Mouse (Mus musculus) forebrain, embryonic 14.5 days (tissue): ENCODE measurements around the gene Pdlim1. TPM values are rescaled to one million over a fixed set of nuclear protein-coding genes. Genes with fewer than 3 reads are reported as not detected.
A peak's percentile ranks its signal among the peaks of the same experiment; 100 is the strongest.
"Not testable (repeated sequence)": the region's sequence is repeated elsewhere in the genome, so short reads cannot be mapped to it uniquely, and the experiment has no call there.

Source experiments
- ATAC-seq: fragments of 200-750 bp; cut with Nextera tagmentation; 2 replicates; pipeline ENCODE4 v1.8.0; 2017; ENCODE audit warnings: mild to moderate bottlenecking, moderate library complexity
- DNase-seq: peaks from one replicate; pipeline ENCODE4 v3.0.0-alpha.2; 2015; ENCODE audit warnings: low spot score
- H3K27ac ChIP-seq: fragments of 300-500 bp; sonication (generic); 2 replicates; pipeline ENCODE4 v1.5.1; 2014; ENCODE audit warnings: low read depth, mild to moderate bottlenecking, control low read depth, low read length, moderate library complexity
- H3K27me3 ChIP-seq: fragments of 300-500 bp; sonication (generic); replicated peaks from 2 replicates; pipeline ENCODE4 v1.6.1; 2014; ENCODE audit warnings: low read length, control low read depth, mixed read lengths; ENCODE audit not compliant: control insufficient read depth, insufficient read depth
- H3K36me3 ChIP-seq: fragments of 300-500 bp; sonication (generic); 2 replicates; pipeline ENCODE4 v1.6.1; 2014; ENCODE audit warnings: low read length, control low read depth; ENCODE audit not compliant: control insufficient read depth, insufficient read depth
- H3K4me1 ChIP-seq: fragments of 300-500 bp; sonication (generic); 2 replicates; pipeline ENCODE4 v1.6.1; 2014; ENCODE audit warnings: antibody characterized with exemption, low read length, control low read depth; ENCODE audit not compliant: control insufficient read depth, insufficient read depth
- H3K4me2 ChIP-seq: fragments of 300-500 bp; sonication (generic); 2 replicates; pipeline ENCODE4 v1.6.1; 2014; ENCODE audit warnings: mild to moderate bottlenecking, control low read depth, low read length
- H3K4me3 ChIP-seq: fragments of 300-500 bp; sonication (generic); 2 replicates; pipeline ENCODE4 v1.5.1; 2014; ENCODE audit warnings: low read depth, low read length, control low read depth
- H3K9ac ChIP-seq: fragments of 300-500 bp; sonication (generic); 2 replicates; pipeline ENCODE4 v1.6.1; 2014; ENCODE audit warnings: mild to moderate bottlenecking, low read length, control low read depth, moderate library complexity
- H3K9me3 ChIP-seq: fragments of 300-500 bp; sonication (generic); replicated peaks from 2 replicates; pipeline ENCODE4 v1.6.1; 2016; ENCODE audit warnings: low read length, control low read depth, mixed read lengths; ENCODE audit not compliant: control insufficient read depth
- WGBS: fragments of 180-500 bp; shearing (Covaris S2); extraction: QIAGEN DNeasy Blood & Tissue Kit; methylation state at CpG from one replicate; pipeline ENCODE4 v1.1.7; 2014; 5-methylcytosine and 5-hydroxymethylcytosine counted together
- polyA plus RNA-seq: library from polyadenylated mRNA; unstranded; fragments of >200 nt; fragmentation: Nextera tagmentation; extraction: Ambion mirVana; gene quantifications from 2 replicates; pipeline ENCODE4 v1.2.1, GENCODE M21; 2014

Pdlim1 gene
- polyA plus RNA-seq, 1 experiment from 2014 or later = 30.1 TPM

- DNase-seq (peak; percentile 86), ATAC-seq (peak; percentile 79)
- Histone ChIP-seq H3K27ac (no peak overlapping the region), H3K4me2 (no peak overlapping the region), H3K4me3 (no peak overlapping the region), H3K9me3 (no peaks in the 10 kb centered on the region), H3K36me3 (no peaks in the 10 kb centered on the region), H3K4me1 (no peaks in the 10 kb centered on the region), H3K9ac (no peak overlapping the region), H3K27me3 (no peaks in the 10 kb centered on the region)
- WGBS = 67% methylated on average over 5 of the region's 5 CpGs
Observed at GRCm38 (mm10) chr19:40225102-40225760, 46.4 kb downstream of the Pdlim1 start.

- WGBS = 91% methylated on average over 9 of the region's 9 CpGs
- not testable (repeated sequence) for H3K36me3 ChIP-seq, H3K4me1 ChIP-seq, H3K4me2 ChIP-seq, H3K9me3 ChIP-seq, H3K4me3 ChIP-seq, H3K27ac ChIP-seq, H3K9ac ChIP-seq, ATAC-seq, H3K27me3 ChIP-seq, DNase-seq
Observed at GRCm38 (mm10) chr19:40222307-40222706, 49.3 kb downstream of the Pdlim1 start.

DNA sequence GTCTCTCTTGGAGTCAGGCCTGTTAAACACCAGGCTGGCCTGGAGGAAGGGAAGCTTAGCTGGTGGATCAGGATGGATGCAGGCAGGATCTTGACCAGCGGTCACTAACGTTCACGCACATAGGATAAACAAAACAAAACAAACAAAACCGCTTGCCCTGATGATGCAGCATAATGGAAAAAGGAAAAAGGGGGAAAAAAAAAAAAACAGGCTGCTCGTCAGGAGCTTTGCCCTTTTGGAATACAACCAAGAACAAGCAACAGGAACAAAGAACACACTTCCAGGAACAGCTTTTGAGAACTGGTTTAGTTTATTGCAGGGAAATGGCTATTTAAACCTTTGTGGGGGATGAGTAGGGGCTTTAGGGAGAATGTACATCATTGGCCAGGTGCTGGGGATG is 50.8 kb downstream of the Pdlim1 start:
- H3K36me3 ChIP-seq = no peaks in the 10 kb centered on the region
- H3K27ac ChIP-seq = no peak overlapping the region
- H3K4me1 ChIP-seq = no peaks in the 10 kb centered on the region
- WGBS = 75% methylated on average over 5 of the region's 5 CpGs
- no peaks in the 10 kb centered on the region for H3K9me3 ChIP-seq
- no peak overlapping the region for H3K4me3 ChIP-seq
- H3K27me3 ChIP-seq = no peaks in the 10 kb centered on the region
- DNase-seq (no peak), ATAC-seq (no peak)
- no peak overlapping the region for H3K4me2 ChIP-seq
- H3K9ac ChIP-seq = no peak overlapping the region

DNA sequence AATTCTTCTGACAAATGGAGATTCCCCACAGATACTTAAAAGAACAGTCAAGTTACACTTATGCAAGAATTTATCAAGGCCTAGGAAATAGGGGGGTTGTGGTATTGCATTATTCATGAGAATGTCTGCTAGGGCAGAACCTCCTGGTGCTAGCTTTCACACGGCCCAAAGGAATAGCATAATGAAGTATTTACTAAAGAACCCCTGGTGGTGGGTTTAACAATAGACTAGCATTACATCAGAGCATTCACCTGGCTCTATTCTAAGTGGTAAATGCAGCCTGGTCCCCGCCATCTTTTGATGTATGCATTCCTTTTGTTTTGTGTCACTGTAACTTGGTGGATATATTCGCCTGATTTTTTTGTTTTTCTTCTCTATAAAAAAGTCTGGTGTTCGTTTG is 68.7 kb downstream of the Pdlim1 start:
- H3K4me2 ChIP-seq, H3K36me3 ChIP-seq, ATAC-seq, H3K27ac ChIP-seq, H3K4me3 ChIP-seq, H3K4me1 ChIP-seq, H3K9ac ChIP-seq, H3K9me3 ChIP-seq, H3K27me3 ChIP-seq: not testable (repeated sequence)
- WGBS = 12% methylated on average over 4 of the region's 4 CpGs
- DNase-seq = peak; percentile 5

DNA sequence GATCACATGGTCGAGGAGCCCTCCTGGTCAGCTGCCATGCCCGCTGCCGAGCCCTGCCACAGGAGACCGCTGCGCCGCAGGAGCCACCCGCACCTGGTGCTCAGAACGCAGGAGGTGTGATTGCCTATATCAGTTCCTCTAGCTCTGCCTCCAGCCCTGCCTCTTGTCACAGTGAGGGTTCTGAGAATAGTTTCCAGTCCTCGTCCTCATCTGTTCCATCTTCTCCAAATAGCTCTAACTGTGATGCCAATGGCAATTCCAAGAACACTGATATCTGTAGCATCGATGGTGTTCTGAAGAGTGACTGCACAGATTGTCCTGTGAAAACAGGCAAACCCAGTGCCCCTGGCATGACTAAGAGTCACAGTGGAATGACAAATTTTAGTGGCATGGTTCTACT is 81.0 kb downstream of the Pdlim1 start:
- Histone ChIP-seq H3K27ac (no peak overlapping the region), H3K36me3 (no peaks in the 10 kb centered on the region), H3K4me2 (no peak overlapping the region), H3K4me1 (no peaks in the 10 kb centered on the region), H3K27me3 (no peaks in the 10 kb centered on the region), H3K4me3 (no peak overlapping the region), H3K9me3 (no peaks in the 10 kb centered on the region), H3K9ac (no peak overlapping the region)
- DNase-seq = no peak
- 94% methylated on average over 10 of the region's 10 CpGs for WGBS
- no peak for ATAC-seq

DNA sequence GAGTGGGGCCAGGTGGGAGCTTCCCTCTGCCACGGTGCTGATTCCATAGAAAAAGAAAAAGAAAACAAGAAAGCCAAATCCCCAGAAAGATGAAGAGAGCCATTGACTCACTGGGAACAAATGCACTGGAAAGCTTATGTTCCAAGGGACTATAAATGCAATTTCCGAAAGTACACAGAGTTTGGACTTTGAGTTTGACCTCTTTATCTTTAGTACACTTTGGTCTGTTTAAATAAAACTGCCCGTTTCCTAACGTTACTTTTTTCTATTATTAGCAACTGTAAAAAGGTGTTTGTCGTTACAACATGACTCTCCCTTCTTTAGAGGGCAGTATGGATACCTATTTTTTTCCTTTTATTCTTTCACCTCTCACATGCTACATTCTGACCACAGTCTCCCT is 84.5 kb downstream of the Pdlim1 start, which contains the start of gene Cyp2c70:
Cyp2c70 (minus strand) TSS at position 174 of the 400 bp plus-strand sequence.
- 87% methylated on average over 5 of the region's 5 CpGs for WGBS
- no peak for DNase-seq
- Histone ChIP-seq H3K27me3 (no peaks in the 10 kb centered on the region), H3K4me2 (no peak within 1 kb of the TSS), H3K9me3 (no peaks in the 10 kb centered on the region), H3K9ac (no peak within 1 kb of the TSS), H3K4me3 (no peak within 1 kb of the TSS), H3K4me1 (no peaks in the 10 kb centered on the region), H3K36me3 (no peaks in the 10 kb centered on the region), H3K27ac (no peak within 1 kb of the TSS)
- no peak for ATAC-seq

GRCm38 (mm10) chr19:40183600-40183999 is 88.0 kb downstream of the Pdlim1 start:
- Histone ChIP-seq H3K27me3 (no peaks in the 10 kb centered on the region), H3K4me2 (no peak overlapping the region), H3K36me3 (no peaks in the 10 kb centered on the region), H3K4me1 (no peaks in the 10 kb centered on the region), H3K4me3 (no peak overlapping the region), H3K27ac (no peak overlapping the region), H3K9ac (no peak overlapping the region), H3K9me3 (no peaks in the 10 kb centered on the region)
- no peak for DNase-seq
- 96% methylated on average over 5 of the region's 5 CpGs for WGBS
- ATAC-seq = no peak

DNA sequence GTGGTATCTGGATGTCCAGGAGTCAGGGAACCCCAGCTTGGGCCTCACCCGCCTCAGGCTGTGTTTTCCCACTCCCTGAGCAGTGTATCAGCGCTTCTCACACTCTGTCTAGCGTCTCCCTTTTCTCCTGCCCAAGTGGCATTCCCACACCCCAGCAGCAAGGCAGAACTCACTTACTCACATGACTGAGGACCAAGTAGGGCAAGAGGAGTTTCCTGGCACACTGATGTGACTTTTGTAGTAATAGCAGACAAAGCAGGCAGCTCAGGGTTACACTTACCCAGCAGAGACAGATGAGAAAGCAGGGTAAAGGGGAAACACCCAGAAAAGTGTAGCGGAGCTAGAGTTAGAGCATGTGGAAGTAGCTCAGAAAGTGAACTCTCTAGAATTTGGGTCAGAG is 93.3 kb downstream of the Pdlim1 start:
- DNase-seq (no peak), ATAC-seq (no peak)
- H3K4me3 ChIP-seq = no peak overlapping the region
- H3K4me1 ChIP-seq = no peaks in the 10 kb centered on the region
- 89% methylated on average over 4 of the region's 4 CpGs for WGBS
- no peak overlapping the region for H3K4me2 ChIP-seq
- H3K27ac ChIP-seq = no peak overlapping the region
- H3K9me3 ChIP-seq = no peaks in the 10 kb centered on the region
- no peak overlapping the region for H3K9ac ChIP-seq
- H3K36me3 ChIP-seq = no peaks in the 10 kb centered on the region
- no peaks in the 10 kb centered on the region for H3K27me3 ChIP-seq
